Mouse (Mus musculus) erythroblast, embryonic 14.5 days (primary cell): Measurements from ENCODE around the gene Nlgn3.

Experiments used
- GATA1 ChIP-seq: IDR thresholded peaks from 2 replicates; pipeline ENCODE4 v1.6.1; 2012; ENCODE audit warnings: low read length, inconsistent platforms, mixed read lengths
- TAL1 ChIP-seq: IDR thresholded peaks from 3 replicates; pipeline ENCODE4 v1.6.1; 2012; ENCODE audit warnings: low read length, inconsistent platforms, mixed read lengths

GRCm38 (mm10) chrX:101313625-101314359, 14.8 kb downstream of the Nlgn3 start:
- TF ChIP-seq GATA1: no peak
- TF ChIP-seq TAL1: no peak
